Mouse (Mus musculus) heart, embryonic 10.5 days (tissue): ENCODE results near the gene Slc17a2. TPM values are rescaled to one million over a fixed set of nuclear protein-coding genes. Genes with fewer than 3 reads are reported as not detected.

Experiments used
- DNase-seq: peaks from one replicate; pipeline ENCODE4 v3.0.0-alpha.2; 2017; ENCODE audit warnings: low spot score
- H3K27ac ChIP-seq: fragments of 300-500 bp; sonication (generic); 2 replicates; pipeline ENCODE4 v1.5.1; 2016; ENCODE audit warnings: mild to moderate bottlenecking
- H3K27me3 ChIP-seq: fragments of 300-500 bp; sonication (generic); 2 replicates; pipeline ENCODE4 v1.6.1; 2016; ENCODE audit warnings: mild to moderate bottlenecking; ENCODE audit not compliant: poor library complexity, insufficient read depth, severe bottlenecking
- H3K36me3 ChIP-seq: fragments of 300-500 bp; sonication (generic); 2 replicates; pipeline ENCODE4 v1.6.1; 2016; ENCODE audit warnings: mild to moderate bottlenecking, moderate library complexity
- H3K4me1 ChIP-seq: fragments of 300-500 bp; sonication (generic); 2 replicates; pipeline ENCODE4 v1.6.1; 2016; ENCODE audit warnings: mild to moderate bottlenecking
- H3K4me3 ChIP-seq: fragments of 300-500 bp; sonication (generic); 2 replicates; pipeline ENCODE4 v1.5.1; 2016; ENCODE audit warnings: mild to moderate bottlenecking, moderate library complexity
- H3K9me3 ChIP-seq: fragments of 300-500 bp; sonication (generic); 2 replicates; pipeline ENCODE4 v1.6.1; 2016; ENCODE audit warnings: mild to moderate bottlenecking, moderate library complexity
- WGBS: fragments of 180-500 bp; shearing (Covaris S2); methylation state at CpG from one replicate; pipeline ENCODE4 v1.1.7; 2016; 5-methylcytosine and 5-hydroxymethylcytosine counted together
- polyA plus RNA-seq: library from polyadenylated mRNA; unstranded; fragments of >200 nt; fragmentation: Nextera tagmentation; extraction: Ambion mirVana; gene quantifications from 2 replicates; pipeline ENCODE4 v1.2.1, GENCODE M21; 2016

Slc17a2 gene
- polyA plus RNA-seq, 1 experiment from 2014 or later, result 0.09 TPM

- 82% methylated on average over 6 of the region's 6 CpGs for WGBS
- peaks cover 6% of the 10 kb centered on the region for H3K4me1 ChIP-seq
- no peaks in the 10 kb centered on the region for H3K9me3 ChIP-seq
- no peaks in the 10 kb centered on the region for H3K36me3 ChIP-seq
- H3K27ac ChIP-seq, result no peak overlapping the region
- no peak for DNase-seq
- H3K27me3 ChIP-seq, result no peaks in the 10 kb centered on the region
- no peak overlapping the region for H3K4me3 ChIP-seq
These were observed 60.2 kb downstream of the Slc17a2 start for GRCm38 (mm10) chr13:23867000-23867399.

GRCm38 (mm10) chr13:23867405-23867804 lies 60.6 kb downstream of the Slc17a2 start, which contains the start of gene Slc17a1:
Slc17a1 (plus strand) TSS chr13:23867750.
- Histone ChIP-seq H3K27ac (no peak within 1 kb of the TSS), H3K36me3 (no peaks in the 10 kb centered on the region), H3K9me3 (no peaks in the 10 kb centered on the region), H3K4me1 (peaks cover 6% of the 10 kb centered on the region), H3K4me3 (no peak within 1 kb of the TSS), H3K27me3 (no peaks in the 10 kb centered on the region)
- no peak for DNase-seq
- 85% methylated on average over 7 of the region's 7 CpGs for WGBS

- 74% methylated on average over 8 of the region's 8 CpGs for WGBS
- no peaks in the 10 kb centered on the region for H3K9me3 ChIP-seq
- no peaks in the 10 kb centered on the region for H3K27me3 ChIP-seq
- H3K4me3 ChIP-seq, result no peak overlapping the region
- H3K27ac ChIP-seq, result no peak overlapping the region
- no peak for DNase-seq
- H3K36me3 ChIP-seq, result no peaks in the 10 kb centered on the region
- H3K4me1 ChIP-seq, result peaks cover 6% of the 10 kb centered on the region
These were observed 62.2 kb downstream of the Slc17a2 start for GRCm38 (mm10) chr13:23868790-23869533.

GRCm38 (mm10) chr13:23869996-23870395 lies 63.2 kb downstream of the Slc17a2 start:
- H3K27ac ChIP-seq, result no peak overlapping the region
- no peak overlapping the region for H3K4me3 ChIP-seq
- H3K9me3 ChIP-seq, result no peaks in the 10 kb centered on the region
- H3K36me3 ChIP-seq, result no peaks in the 10 kb centered on the region
- H3K4me1 ChIP-seq, result peaks cover 6% of the 10 kb centered on the region
- no peak for DNase-seq
- H3K27me3 ChIP-seq, result no peaks in the 10 kb centered on the region
- 74% methylated on average over 3 of the region's 3 CpGs for WGBS

GRCm38 (mm10) chr13:23873141-23873540 lies 66.3 kb downstream of the Slc17a2 start:
- Histone ChIP-seq H3K4me1 (no peaks in the 10 kb centered on the region), H3K27me3 (no peaks in the 10 kb centered on the region), H3K9me3 (no peaks in the 10 kb centered on the region), H3K4me3 (no peak overlapping the region), H3K36me3 (no peaks in the 10 kb centered on the region), H3K27ac (no peak overlapping the region)
- whole genome bisulfite sequencing, result 74% methylated on average over 5 of the region's 5 CpGs
- no peak for DNase-seq

Other genes with a start within 250 kb of the Slc17a2 start
- gene Hist1h3e, start 244.6 kb upstream of the Slc17a2 start, polyA plus RNA-seq, result 3.0 and 3.5 TPM in 2 replicates
- gene Hist1h2ae, start 235.8 kb upstream of the Slc17a2 start, polyA plus RNA-seq, result 39.9 and 49.4 TPM in 2 replicates
- gene Hist1h2bg, start 235.6 kb upstream of the Slc17a2 start, polyA plus RNA-seq, result 2.8 and 4.8 TPM in 2 replicates
- gene Hist1h2bf, start 232.8 kb upstream of the Slc17a2 start, polyA plus RNA-seq, result 1.1 and 1.8 TPM in 2 replicates
- gene Hist1h2ad, start 232.6 kb upstream of the Slc17a2 start, polyA plus RNA-seq, result 0.54 and 1.1 TPM in 2 replicates
- gene Hist1h3d, start 231.2 kb upstream of the Slc17a2 start, polyA plus RNA-seq, result 1.4 and 5.3 TPM in 2 replicates
- gene Hist1h4d, start 225.4 kb upstream of the Slc17a2 start, polyA plus RNA-seq, result 41.9 and 60.3 TPM in 2 replicates
- 1.2 and 1.9 TPM in 2 replicates for gene Hist1h2be, start 185.9 kb upstream of the Slc17a2 start, polyA plus RNA-seq
- 9.5 and 11.1 TPM in 2 replicates for gene Hist1h1e, start 184.4 kb upstream of the Slc17a2 start, polyA plus RNA-seq
- gene Hist1h2ac, start 123.0 kb upstream of the Slc17a2 start, polyA plus RNA-seq, result 0.63 and 0.84 TPM in 2 replicates
- gene Hist1h2bc, start 122.8 kb upstream of the Slc17a2 start, polyA plus RNA-seq, result 24.3 and 29.4 TPM in 2 replicates
- gene Hist1h1t, start 111.2 kb upstream of the Slc17a2 start, polyA plus RNA-seq, result 0.24 TPM in 1 of 2 replicates, not detected in the other
- gene Hist1h4c, start 108.5 kb upstream of the Slc17a2 start, polyA plus RNA-seq, result 3.2 and 3.3 TPM in 2 replicates
- gene Hfe, start 96.1 kb upstream of the Slc17a2 start, polyA plus RNA-seq, result 5.2 and 8.3 TPM in 2 replicates
- 17.2 TPM in 2 replicates for gene Hist1h1c, start 68.2 kb upstream of the Slc17a2 start, polyA plus RNA-seq
- gene Hist1h3c, start 61.4 kb upstream of the Slc17a2 start, polyA plus RNA-seq, result 4.2 and 4.4 TPM in 2 replicates
- gene Hist1h2bb, start 60.3 kb upstream of the Slc17a2 start, polyA plus RNA-seq, result 1.4 and 2.9 TPM in 2 replicates
- 16.1 and 23.3 TPM in 2 replicates for gene Hist1h2ab, start 55.9 kb upstream of the Slc17a2 start, polyA plus RNA-seq
- gene Hist1h3b, start 54.7 kb upstream of the Slc17a2 start, polyA plus RNA-seq, result 2.6 and 3.2 TPM in 2 replicates
- gene Hist1h4b, start 50.0 kb upstream of the Slc17a2 start, polyA plus RNA-seq, result 3.4 and 4.4 TPM in 2 replicates
- 0.28 TPM in 1 of 2 replicates, not detected in the other for gene Hist1h4a, start 45.8 kb upstream of the Slc17a2 start, polyA plus RNA-seq
- gene Hist1h3a, start 44.6 kb upstream of the Slc17a2 start, polyA plus RNA-seq, result 2.0 and 3.2 TPM in 2 replicates
- 1.2 and 1.4 TPM in 2 replicates for gene Hist1h1a, start 43.3 kb upstream of the Slc17a2 start, polyA plus RNA-seq
- 0.14 TPM in 1 of 2 replicates, not detected in the other for gene Trim38, start 37.1 kb upstream of the Slc17a2 start, polyA plus RNA-seq
- not detected in 2 replicates for gene Slc17a3, start 32.4 kb downstream of the Slc17a2 start, polyA plus RNA-seq
- gene Slc17a1, start 60.8 kb downstream of the Slc17a2 start, polyA plus RNA-seq, result not detected in 2 replicates
- gene Slc17a4, start 108.0 kb downstream of the Slc17a2 start, polyA plus RNA-seq, result 0.10 TPM in 1 of 2 replicates, not detected in the other
- not detected in 2 replicates for gene Hist1h2ba, start 127.2 kb downstream of the Slc17a2 start, polyA plus RNA-seq
- not detected in 2 replicates for gene Hist1h2aa, start 127.5 kb downstream of the Slc17a2 start, polyA plus RNA-seq
- gene Scgn, start 184.2 kb downstream of the Slc17a2 start, polyA plus RNA-seq, result 0.13 and 0.23 TPM in 2 replicates